Mouse (Mus musculus) urinary bladder, adult 18-20 months (tissue): ENCODE results near the gene Frmd8.
"Not testable (repeated sequence)": the region's sequence is repeated elsewhere in the genome, so short reads cannot be mapped to it uniquely, and the experiment has no call there.

Source experiments
- DNase-seq, 2 experiments: peaks; one replicate each; pipeline ENCODE4 v3.0.0; 2022; ENCODE audit warnings: low spot score in 2 of 2, mixed read lengths in 2 of 2

Frmd8 gene

DNA sequence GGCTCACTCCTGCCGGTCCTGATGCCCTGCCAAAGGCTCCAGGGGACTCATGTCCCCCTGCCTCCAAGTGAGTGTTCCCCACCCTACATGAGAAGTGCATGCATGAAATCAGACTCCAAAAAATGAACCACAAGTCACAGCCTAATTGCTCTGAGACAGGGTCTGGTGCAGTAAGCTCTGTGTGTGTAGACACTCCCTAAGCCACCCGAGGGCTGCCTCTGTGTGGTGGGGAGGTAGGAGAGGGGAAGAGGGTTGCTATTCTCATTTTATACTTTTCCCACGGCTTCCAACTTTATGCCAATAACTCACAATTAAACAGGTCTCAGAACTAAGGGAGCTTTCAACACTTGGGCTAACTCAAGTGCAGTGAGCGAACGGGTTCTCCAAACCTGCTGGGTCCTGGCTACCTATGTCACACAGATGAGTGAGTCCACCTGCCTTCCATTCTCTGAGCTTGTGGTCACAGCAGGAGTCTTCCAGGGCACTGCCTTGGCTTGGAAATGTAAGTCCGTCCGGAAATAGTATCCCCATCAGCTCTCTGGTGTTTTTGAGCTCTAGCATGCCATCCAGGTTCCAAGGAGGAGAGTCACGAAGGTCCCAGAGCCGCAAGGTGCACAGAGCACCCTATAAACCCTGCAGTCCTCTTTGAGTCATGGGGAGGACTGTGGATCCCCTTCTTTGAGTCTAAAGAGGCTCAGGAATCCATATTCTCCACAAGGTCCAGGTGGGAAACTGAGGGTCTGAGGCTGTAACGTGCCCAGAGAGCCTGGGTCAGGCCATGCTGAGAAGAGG lies 50.1 kb downstream of the Frmd8 start:
- DNase-seq = no peak

DNA sequence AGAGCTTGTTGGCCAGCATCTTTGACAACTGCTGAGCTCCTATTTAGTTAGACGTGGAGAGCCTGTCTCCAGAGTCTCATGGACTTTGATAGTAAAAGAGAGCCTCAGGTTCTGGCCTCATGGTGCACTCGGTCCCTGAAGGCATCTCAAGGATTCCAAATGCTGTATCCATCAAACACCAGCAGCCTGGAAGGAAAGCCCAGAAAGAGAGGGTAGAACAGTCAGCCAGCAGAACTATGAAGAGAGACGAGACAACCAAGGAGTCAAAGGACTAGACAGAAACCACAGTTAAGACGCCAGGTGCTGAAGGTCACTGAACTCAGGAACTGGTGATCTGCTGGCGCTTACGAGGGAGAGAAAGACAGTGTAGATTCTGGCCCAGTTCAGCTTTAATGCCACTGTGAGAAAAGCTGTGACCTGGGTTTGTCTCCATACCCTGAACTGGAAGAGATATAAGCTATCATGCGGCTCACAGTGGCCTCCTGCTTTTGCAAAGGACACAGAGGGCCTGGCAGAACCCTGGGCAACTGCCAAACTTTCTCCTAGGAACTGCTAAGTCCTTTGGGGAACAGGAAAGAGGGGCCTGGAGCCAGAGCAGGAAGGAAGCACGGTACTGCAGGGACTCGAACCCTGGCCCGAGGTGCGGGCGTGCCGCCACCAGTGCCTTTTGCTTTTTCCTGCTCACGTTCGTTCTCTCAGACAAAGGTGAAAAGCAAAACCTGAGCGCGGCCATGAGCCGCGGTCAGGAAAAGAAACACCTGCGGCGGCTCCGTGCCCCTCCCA lies 50.8 kb downstream of the Frmd8 start:
- no peak for DNase-seq

DNA sequence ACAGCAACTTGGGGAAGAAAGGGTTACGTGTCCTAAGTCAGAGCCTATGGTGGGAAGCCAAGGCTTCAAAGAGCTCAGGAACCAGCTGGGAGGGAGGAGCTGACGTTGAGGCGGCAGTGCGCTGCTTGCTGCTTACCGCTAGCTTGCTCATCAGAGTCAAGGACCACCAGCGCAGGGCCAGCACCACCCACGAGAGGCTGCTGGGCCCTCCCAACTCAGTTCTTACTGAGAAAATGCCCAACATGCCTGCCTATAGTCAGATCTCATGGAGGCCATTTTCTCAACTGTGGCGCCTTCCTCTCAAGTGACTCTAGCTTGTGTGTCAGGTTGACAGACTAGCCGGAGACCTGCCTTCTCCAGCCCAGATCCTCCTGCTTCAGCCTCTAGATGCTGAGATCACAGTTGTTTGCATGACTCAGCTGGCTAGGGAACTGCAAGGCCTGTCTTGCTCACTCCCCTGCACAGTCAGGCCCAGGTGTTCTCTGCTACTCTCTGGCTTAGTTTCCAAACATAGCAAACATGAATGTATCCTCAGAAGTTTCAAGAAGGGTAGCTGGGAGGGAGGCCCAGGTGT lies 51.7 kb downstream of the Frmd8 start:
- no peak for DNase-seq

DNA sequence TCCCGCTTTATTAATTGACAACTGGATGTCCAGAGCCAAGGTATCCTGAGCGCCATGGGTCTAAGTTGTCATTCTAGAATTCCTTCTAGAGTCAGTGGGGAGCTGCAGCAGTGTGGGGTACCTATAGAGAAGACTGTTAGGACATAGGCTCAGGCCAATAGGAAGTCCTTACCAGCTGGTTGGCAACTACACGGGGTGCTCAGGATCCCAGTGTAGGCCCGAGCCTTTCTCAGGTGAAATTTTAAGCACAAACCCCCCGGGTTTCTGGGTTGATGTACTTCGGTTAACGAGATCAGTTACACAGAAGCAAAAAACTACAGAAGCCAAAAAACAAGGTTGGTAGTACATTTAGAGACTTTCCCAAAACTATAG lies 52.3 kb downstream of the Frmd8 start:
- DNase-seq = no peak

DNA sequence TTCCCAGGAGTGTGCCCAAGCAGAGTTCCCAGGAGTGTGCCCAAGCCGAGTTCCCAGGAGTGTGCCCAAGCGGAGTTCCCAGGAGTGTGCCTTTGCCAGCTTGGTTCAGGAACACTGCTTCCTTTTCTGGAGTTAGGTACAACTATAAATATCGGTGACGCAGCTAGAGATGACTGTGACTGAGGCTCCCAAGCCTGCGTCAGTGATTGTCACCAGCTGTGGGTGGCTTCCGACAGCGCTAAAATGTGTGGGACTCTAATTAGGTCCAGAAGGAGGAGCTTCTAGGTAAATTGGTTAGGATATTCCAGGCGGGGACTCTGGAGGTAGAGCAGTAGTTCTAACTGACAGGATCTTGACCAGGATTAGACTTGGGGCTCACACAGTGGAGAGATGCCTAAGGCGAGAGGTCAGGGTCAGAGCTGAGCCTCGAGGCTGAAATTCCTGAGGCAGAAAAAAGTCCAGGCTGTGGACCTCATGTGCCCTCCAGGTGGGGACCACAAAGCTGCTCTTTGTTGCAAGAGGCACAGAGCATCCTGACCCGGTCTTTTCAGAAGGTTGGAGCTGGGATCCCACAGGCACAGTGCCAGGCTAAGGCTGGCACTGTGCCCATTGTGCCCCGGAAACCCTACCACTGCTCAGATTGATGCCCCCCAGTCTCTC lies 52.8 kb downstream of the Frmd8 start:
- DNase-seq = no peak

DNA sequence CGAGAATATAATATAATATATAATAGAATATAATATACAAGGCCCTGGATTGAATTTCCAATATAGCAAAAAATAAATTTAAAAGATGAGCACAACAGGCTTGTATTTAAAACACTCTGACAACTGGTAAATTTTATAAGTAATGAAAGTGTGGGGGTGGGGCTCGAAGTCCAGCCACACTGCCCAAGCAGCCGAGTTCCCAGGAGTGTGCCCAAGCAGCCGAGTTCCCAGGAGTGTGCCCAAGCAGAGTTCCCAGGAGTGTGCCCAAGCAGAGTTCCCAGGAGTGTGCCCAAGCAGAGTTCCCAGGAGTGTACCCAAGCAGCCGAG lies 53.3 kb downstream of the Frmd8 start:
- DNase-seq = no peak

DNA sequence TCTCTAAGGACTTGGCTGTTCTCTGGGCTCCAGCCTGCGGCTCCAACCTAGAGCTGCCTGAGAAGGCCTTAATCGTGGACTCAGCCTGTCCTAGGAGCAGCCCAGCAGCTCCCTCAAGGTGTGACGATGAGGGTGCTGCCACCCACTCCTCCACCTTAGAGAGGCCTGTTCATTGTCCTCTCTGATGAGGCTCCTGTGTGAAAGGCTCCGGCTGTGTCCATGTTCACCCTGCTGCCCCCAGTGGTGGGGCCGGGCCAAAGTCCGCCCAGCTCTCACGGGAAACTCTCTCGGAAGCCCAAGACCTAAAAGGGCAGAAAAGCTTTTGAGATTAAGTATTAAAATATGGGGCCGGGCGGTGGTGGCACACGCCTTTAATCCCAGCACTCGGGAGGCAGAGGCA lies 55.5 kb downstream of the Frmd8 start:
- no peak for DNase-seq

DNA sequence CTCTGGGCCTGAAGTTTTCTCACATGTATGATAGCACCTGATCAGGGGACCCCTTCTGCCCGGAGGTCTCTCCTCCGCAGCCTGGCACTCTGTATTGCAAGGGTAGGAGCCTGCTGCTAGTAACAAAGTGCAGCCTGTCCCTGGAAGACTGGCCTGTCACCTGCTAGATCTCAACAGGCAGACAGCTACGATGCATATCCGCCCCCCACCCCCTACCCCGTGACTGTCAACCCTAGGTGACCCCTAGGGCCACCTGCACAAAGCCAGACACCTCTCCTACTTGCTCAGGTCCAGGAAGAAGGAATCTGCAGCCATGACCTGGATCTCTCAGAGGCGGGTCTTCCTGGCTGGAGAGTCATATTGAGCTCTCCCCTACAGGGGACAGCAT lies 56.5 kb downstream of the Frmd8 start:
- DNase-seq = no peak

DNA sequence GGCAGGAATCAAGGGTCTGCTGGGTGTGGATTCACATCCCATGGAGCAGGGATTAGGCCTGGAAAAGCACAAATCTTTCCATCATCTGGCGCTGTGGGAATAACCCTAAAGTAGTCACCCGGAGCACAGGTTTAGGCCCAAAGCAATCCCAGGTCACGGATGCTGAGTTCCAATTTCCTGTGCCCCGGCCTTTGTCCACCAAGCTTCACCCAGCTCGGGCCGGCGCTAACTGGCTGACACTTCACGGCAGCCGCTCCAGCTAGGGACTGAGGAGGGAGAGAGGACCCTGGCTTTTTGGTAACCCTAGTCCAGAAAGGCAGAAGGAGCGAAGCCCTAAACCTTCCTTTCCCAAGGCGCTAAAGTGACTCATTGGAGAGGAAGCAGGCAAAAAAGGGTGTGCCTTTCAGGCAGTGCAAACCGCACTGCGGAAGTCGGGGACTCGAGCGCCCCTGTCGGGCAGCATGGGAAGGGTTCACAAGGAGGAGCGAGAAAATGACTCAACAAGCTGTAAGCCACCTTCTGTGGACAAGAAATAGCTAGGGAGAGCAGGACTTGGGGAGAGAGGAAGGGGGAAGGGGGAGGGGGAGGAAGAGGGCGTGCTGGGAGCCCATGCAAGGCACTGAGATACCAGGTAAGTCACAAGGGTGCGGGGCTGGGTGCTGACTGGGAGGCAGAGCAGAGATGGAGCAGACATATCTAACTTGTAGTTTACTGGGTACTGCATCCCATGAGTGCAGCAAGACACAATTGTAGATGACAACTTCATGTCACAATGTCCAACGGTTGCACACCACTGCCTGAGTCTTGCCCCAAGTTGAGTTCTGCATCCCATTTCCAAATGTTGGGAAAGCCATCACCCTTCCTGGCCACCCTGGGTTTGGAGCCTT lies 57.1 kb downstream of the Frmd8 start:
- peak; percentile 75 to 90 for DNase-seq

DNA sequence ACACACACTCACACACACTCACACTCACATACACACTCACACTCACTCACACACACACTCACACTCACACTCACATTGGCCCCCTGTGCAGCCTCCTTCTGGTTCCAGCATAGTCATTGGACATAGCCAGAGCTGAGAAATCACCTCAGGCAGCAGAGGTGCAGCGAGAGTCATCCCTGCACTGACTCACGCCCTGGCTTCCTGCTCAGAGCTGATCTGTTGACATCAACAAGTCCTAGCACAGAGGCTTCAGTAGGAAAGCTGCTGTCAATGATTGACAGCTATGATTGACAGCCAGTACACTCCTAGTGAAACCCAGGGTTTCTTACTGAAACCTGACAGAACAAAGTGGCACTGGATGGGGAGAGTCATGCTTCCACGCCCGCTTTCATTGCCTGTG lies 59.1 kb downstream of the Frmd8 start:
- DNase-seq = no peak

DNA sequence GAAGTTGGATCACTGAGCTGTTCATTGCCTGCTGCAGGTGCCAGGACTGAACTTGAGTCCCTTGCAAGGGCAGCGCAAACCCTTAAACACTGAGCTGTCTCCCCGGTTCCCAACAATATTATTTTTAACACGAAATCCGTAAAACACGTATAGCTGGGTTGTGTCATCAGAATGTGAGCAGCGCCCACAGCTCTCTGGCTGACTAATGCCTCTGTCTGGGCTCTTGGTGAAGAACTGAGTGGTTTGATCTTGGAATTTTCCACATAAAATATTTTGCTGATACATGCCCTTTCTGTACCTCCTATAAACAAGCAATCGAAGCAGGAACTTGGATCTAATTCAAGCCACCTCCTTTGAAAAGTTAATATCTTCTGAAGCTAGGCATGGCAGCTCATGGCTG lies 60.1 kb downstream of the Frmd8 start:
- no peak for DNase-seq

DNA sequence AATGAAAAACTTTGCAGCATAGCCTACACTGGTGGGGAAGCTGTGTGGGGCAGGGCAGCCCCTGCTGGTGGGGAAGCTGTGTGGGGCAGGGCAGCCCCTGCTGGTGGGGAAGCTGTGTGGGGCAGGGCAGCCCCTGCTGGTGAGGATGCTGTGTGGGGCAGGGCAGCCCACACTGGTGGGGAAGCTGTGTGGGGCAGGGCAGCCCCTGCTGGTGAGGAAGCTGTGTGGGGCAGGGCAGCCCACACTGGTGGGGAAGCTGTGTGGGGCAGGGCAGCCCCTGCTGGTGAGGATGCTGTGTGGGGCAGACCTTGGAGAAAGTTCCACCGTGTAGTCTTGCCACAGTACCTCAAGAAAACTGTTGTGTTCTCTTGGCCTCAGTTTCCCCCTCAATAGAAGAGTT lies 61.0 kb downstream of the Frmd8 start:
- DNase-seq = not testable (repeated sequence)

DNA sequence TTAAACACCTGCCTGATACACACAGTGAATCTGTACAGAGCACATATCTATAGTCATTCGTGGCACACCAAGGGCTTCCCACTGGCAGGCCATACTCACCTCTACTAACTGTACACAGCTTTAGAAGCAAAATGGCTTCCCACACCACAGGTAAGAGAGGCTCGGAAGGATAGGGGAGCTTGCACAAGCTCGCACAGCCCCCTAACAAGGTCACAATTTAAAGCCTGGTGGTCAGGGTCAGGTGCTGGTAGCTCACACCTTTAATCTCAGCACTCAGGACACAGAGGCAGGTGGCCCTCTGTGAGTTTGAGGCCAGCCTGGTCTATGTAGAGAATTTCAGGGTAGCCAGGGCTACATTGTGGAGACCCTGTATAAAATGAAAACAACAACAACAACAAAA lies 61.5 kb downstream of the Frmd8 start:
- no peak for DNase-seq

DNA sequence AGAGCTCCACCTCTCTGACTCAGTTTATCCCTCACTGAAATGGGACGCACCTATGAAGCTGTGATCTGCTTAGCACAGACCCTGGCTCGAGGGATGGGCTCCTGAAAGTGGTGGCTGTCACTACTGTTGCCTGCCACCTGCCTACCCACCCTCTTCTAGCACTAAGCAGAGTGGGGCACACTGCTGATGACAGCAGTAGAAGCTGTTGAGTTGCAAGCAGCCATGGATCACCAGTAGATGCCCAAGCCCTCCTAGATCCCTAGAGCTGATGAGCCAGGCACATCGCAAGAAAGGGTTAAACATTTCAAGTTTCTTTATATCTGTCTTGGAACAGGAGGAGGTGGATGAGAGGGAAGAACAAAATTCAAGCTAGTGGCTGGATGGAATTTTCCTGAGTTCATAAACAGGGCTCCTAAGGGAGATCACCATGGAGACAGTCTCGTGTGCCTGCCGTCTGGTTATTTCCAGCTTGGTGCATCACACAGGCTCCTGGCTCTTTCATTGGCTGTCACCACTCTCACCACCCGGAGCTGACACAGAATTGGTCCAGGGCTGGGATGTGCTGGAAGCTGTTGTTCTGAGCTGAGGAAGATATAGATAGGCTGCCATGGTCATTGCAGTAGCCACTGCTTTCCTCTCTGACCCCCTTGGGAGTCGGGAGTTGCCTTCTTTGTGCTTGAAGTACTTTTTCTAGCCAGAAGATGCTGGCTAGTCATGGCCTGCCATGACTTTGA lies 63.1 kb downstream of the Frmd8 start:
- DNase-seq = no peak

DNA sequence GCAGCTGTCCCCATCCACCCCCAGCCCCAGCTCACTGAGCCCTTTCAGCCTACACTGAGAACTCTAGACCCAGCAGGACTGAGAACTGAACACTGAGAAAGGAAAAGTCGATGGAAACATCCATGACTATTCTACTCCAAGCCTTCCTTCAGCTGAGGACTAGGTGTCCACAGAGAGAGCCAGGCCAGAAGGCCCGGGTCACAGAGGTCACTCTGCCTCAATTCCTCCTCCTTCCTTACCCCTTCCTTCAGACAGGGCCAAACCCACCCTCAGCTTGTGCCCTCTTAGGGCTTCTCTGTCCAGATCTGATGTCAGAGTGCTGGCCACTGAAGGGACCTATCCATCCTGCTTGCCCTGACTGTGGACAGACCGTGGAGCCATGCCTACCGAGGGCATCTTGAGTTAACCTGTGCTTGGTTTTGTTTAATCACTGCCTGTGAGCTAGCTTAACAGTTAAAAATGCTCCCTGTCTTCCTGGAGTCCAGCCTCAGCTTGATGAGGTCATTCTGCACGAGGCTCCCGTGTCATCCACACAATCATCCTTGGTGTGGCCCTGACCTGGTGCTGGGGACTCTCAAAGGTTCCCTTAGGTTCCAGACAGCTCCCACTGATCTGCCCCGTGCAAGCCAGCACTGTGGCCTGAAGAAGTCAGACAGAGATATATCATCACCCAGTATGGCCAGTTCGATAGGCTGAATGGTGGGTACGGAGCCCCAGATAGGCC lies 64.1 kb downstream of the Frmd8 start:
- DNase-seq = no peak

DNA sequence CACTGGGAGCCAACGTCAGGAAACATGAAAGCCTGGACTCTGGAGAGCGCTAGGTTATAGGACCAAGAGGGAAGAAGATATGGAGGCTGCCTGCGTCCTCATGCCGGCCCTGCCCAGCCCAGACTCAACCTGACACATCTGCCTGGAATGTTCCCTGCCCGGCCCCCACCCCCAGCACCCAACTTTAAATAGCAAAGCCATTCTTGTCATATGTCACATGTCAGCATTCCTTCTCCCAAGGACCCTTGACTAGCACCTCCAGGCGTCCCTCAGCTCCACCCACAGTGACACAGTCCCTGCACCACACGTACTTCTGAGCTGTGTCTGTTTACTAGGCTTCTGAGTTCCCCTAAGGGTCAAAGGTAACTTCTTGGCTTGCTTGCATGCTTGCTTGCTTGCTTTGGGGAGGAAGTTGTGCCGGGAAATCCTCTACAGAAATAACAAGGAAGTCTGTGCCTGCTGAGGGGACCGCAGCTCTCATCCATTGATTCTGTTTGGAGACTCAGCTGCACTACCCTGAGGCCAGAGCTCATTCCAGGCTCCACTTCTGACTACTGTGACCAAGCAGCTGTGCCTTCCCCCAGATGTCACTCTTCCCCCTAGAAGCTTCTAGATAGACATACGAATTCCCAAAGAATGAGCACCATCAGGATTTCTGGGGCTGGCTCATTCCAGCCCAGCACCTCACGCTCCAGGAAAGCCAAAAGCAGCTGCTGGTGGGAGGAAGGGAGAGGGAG lies 64.8 kb downstream of the Frmd8 start:
- DNase-seq = no peak

DNA sequence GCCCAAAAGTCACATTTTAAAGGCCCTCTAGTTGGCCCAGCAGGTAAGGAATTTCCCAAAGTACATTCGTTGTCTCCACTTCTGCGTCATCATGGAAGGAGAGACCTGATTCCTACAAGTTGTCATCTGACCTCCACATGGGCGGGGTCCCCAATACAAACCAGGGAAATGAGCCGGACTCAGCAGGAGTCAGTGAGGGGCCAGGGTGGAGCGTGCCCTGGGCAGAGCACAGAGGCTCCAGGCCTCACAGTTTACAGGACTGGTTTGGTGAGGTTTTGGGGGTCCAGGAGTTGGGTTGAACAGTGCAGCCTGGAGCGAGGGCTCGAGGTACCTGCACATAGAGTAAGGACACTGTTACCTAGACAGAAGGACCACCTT lies 65.4 kb downstream of the Frmd8 start:
- DNase-seq = no peak

DNA sequence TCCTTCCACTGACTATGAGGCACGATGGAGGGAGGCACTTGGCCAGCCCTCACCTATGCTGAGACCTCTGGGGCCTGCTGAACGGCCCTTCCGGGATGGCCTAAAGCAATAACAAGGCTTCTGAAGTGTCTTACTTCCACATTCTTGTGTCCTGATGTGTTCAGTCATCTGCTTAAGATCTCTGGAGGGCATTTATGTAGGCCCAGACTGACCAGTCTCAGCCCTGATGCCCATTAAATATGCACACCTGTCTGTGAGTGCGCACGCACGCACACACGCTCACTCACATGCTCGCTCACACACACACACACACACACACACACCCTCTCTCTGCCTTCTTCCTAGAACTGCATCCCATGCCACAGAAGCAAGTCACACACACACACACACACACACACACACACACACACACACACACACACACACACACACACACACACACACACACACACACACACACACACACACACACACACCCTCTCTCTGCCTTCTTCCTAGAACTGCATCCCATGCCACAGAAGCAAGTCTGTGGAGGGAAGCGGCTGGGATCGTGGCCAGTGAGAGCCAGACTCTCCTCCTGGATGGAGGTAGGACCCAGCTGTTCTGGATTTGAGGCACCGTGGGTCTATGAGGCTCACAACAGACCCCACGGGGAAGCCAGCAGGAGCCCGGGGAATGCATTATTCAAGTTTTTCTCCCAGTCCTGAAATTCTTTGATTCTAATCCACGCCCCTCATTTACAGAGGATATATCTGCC lies 65.9 kb downstream of the Frmd8 start:
- no peak for DNase-seq

DNA sequence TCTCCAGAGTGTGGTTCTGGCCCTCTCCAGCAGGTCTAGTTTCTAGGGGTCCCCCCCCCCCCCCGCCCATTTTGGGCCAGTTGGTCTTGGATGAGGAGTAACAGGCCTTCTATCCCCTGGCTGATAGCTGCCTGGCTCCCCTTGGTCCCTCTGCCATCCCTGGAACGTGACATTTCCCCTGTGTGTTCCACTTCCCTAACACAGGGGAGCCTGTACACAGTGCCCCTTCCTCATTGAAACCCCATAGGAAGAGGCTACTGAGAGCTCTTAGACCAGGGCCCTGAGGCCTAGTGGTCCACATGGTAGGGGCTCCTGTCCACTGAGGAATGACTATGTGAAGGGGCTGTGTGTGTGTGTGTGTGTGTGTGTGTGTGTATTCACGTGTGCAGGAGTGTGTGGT lies 67.3 kb downstream of the Frmd8 start:
- DNase-seq = no peak
